Mouse (Mus musculus) stomach, postnatal 0 days (tissue): Measurements from ENCODE around the gene Cdk5rap3.

Experiments used
- CTCF ChIP-seq: IDR thresholded peaks from 2 replicates; pipeline ENCODE4 v1.5.1; 2016; ENCODE audit warnings: antibody characterized with exemption, low read depth, mild to moderate bottlenecking, moderate library complexity
- EP300 ChIP-seq: optimal IDR thresholded peaks from 2 replicates; pipeline ENCODE3; 2016; ENCODE audit warnings: antibody characterized with exemption

GRCm38 (mm10) chr11:96912682-96913081 lies 3.6 kb downstream of the Cdk5rap3 start:
- TF ChIP-seq EP300 (no peak), CTCF (no peak)
